Mouse (Mus musculus) spleen, adult 2 months (tissue): ENCODE measurements around the gene Crb2.

Source experiments
- CTCF ChIP-seq: fragments of 200-500 bp; IDR thresholded peaks from 2 replicates; pipeline ENCODE4 v1.5.1; 2011; ENCODE audit warnings: mild to moderate bottlenecking, inconsistent platforms; ENCODE audit not compliant: insufficient read depth, insufficient read length, insufficient replicate concordance; ENCODE audit errors: extremely low read depth
- POLR2A ChIP-seq: fragments of 200-500 bp; IDR thresholded peaks from 2 replicates; pipeline ENCODE4 v1.6.1; 2011; ENCODE audit warnings: low read depth, low read length, inconsistent platforms

GRCm38 (mm10) chr2:37760633-37761032 is 15.4 kb upstream of the Crb2 start:
- TF ChIP-seq CTCF: no peak
- no peak for TF ChIP-seq POLR2A
